Mouse (Mus musculus) CD8-positive naive resting alpha-beta T cell, adult 2 months (primary cell): Measurements from ENCODE around the gene Nr4a1.

Experiments used
- DNase-seq, 2 experiments: peaks; one replicate each; pipeline ENCODE4 v3.0.0; 2022; ENCODE audit warnings: low read depth in 2 of 2, low spot score in 2 of 2

Nr4a1 gene

GRCm38 (mm10) chr15:101283911-101284750 is 30.1 kb downstream of the Nr4a1 start, which contains the start of gene Atg101:
Atg101 (plus strand) TSS chr15:101284272.
- DNase-seq = peak; percentile 96 to 97

DNA sequence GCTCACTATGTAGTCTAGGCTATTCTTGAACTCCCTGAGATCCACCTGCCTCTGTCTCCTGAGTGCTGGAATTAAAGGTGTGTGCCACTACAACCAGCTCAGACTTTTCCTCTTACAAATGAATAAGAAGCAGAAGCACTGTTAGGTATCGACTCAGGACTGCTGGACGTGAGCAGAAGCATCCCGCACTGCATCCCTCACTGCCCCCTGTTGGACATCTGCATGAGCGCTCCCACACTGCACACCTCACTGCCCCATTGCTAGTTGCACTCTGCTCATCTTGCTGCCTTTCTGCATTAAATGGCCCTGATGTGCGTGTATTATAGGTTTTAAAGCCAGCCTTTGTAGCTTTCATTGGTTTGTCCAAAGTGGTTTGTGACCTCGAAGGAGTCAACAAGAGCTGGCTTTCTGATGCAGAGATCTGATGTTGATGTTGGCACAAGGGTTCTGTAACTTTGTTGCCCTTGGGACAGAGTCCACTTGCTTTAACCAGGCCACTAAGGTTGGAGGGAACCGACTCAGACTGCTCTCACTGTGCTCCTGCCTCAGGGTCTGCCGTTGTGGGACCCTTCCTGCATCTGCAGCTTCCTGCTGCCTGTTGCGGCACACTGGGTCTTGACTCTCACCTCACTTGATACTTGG is 32.2 kb downstream of the Nr4a1 start:
- DNase-seq = no peak

GRCm38 (mm10) chr15:101287361-101287760 is 33.3 kb downstream of the Nr4a1 start:
- no peak for DNase-seq

DNA sequence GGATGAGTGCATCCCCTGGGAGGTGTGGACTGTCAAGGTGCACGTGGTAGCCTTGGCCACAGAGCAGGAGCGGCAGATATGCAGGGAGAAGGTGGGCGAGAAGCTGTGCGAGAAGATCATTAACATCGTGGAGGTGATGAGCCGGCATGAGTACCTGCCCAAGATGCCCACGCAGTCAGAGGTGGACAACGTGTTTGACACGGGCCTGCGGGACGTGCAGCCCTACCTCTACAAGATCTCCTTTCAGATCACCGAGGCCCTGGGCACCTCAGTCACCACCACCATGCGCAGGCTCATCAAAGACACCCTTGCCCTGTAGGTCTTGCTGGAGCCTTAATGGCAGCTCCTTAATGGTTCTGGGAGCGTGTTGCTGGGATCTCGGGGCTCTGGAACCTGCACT is 36.3 kb downstream of the Nr4a1 start:
- no peak for DNase-seq

GRCm38 (mm10) chr15:101292012-101292411 is 37.9 kb downstream of the Nr4a1 start:
- no peak for DNase-seq

DNA sequence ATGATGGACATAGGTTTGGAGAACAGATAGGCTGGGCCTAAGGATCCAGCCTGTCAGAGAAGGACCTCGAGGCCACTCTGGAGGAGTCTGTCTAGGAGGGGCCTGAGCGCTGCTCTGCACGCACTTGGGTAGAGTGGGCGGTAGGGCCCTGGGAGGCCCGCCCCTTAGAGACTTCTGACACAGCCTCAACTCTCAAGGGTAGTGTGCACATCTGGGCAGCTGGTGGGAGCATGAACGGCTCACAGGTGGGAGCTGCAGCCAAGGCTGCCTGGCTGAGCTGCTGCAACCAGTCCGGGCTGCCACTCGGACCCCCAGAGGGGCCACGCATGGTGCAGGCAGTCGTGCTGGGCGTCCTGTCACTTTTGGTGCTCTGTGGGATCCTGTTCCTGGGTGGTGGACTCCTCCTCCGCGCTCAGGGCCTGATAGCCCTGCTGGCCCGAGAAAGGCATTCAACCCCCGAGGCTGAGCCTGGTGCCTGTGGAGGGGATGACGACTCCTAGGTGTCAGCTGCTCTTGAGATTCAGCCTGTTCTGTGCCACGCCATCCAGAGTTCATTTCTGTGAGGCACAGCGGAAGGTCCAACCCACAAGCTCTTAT is 39.1 kb downstream of the Nr4a1 start, which contains the start of gene 6030408B16Rik:
Gene 6030408B16Rik, plus strand, starts transcription at position 188 of the 597 bp plus-strand sequence.
- DNase-seq = no peak

DNA sequence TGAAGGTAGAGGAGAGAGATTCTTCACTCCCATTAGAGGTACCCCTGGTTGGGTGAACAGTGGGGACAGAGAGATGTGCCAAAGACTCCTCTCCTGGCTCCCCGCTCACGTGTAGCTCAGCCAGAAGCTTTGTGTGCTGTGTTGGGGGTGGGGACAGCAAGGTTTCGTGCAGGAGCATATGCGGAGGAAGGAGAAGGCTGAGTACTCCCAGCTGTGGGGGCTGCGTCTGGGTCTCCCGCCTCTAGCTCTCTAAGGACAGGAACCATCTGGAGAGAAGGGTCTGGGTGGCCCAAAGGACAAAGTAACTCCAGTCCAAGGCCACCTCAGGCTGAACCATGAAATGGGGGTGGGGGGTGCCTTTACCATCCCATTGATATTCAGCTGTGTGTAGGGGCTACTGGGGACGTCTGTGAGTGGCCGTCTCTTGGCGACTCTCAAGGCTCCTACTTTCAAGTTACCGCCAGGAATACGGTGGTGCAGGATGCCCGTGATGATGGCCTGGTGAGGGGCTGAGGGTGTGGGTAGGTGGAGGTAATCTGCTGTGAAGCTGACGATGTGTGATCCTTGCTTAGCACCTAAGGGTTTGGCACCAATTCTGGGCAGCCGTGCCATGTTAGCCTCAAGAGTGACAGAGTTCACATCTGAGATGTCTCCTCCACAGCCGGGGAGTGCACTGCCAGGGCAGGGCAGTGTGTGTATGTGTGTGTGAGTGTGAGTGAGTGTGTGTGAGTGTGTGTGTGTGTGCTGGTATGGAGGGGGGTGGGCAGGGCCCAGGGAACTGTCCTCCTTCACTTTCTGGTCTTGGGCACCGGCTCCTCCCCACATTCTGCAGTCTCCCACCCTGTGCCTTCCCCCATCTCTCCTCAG is 40.2 kb downstream of the Nr4a1 start:
- no peak for DNase-seq

- DNase-seq = no peak
Observed at GRCm38 (mm10) chr15:101295106-101295505, 41.0 kb downstream of the Nr4a1 start.

GRCm38 (mm10) chr15:101295616-101296015 is 41.5 kb downstream of the Nr4a1 start:
- DNase-seq = no peak

GRCm38 (mm10) chr15:101296091-101296490 is 42.0 kb downstream of the Nr4a1 start:
- DNase-seq = no peak

- no peak for DNase-seq
Observed at GRCm38 (mm10) chr15:101297988-101298387, 43.9 kb downstream of the Nr4a1 start.

GRCm38 (mm10) chr15:101298550-101298949 is 44.5 kb downstream of the Nr4a1 start:
- no peak for DNase-seq

- no peak for DNase-seq
Observed at GRCm38 (mm10) chr15:101299480-101299960, 45.5 kb downstream of the Nr4a1 start.

DNA sequence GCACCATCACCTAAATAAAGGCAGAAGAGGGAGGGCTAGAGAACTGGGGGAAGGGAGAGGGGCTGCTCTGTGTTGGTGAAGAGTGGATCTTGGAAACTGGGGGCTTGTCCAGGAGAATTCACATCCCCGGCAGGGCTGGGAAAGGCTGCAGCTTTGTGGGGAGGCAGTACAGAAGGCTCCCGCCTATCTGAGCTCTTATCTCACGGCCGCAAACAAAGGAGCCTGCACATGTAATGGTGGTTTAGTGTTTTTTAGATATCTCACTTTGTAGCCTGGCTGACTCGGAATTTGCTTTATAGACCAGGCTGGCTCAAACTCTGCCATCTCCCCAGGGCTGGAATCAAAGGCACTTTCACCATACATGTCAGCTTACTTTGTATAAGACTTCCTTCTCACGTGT is 46.1 kb downstream of the Nr4a1 start:
- DNase-seq = no peak

GRCm38 (mm10) chr15:101302201-101302600 is 48.1 kb downstream of the Nr4a1 start:
- no peak for DNase-seq

- no peak for DNase-seq
Observed at GRCm38 (mm10) chr15:101303830-101304229, 49.8 kb downstream of the Nr4a1 start.

- no peak for DNase-seq
Observed at GRCm38 (mm10) chr15:101306459-101306858, 52.4 kb downstream of the Nr4a1 start.

- no peak for DNase-seq
Observed at GRCm38 (mm10) chr15:101308440-101309348, 54.6 kb downstream of the Nr4a1 start.

- DNase-seq = no peak
Observed at GRCm38 (mm10) chr15:101309493-101309892, 55.4 kb downstream of the Nr4a1 start.
